Mouse (Mus musculus) lung, postnatal 36 days (tissue): ENCODE measurements around the gene Tmtc1.

Experiments
- DNase-seq: peaks from one replicate; pipeline ENCODE4 v3.0.0; 2022; ENCODE audit warnings: mixed read lengths

The Tmtc1 gene

GRCm38 (mm10) chr6:148237453-148237852 lies 206.7 kb downstream of the Tmtc1 start:
- no peak for DNase-seq

- no peak for DNase-seq
Measured at GRCm38 (mm10) chr6:148234105-148234828, 209.9 kb downstream of the Tmtc1 start.

- DNase-seq: no peak
Measured at GRCm38 (mm10) chr6:148227542-148227941, 216.6 kb downstream of the Tmtc1 start.

GRCm38 (mm10) chr6:148222686-148223085 lies 221.5 kb downstream of the Tmtc1 start:
- no peak for DNase-seq

GRCm38 (mm10) chr6:148218235-148219076 lies 225.7 kb downstream of the Tmtc1 start:
- no peak for DNase-seq

GRCm38 (mm10) chr6:148216752-148217151 lies 227.4 kb downstream of the Tmtc1 start:
- no peak for DNase-seq

- peak; percentile 64 for DNase-seq
Measured at GRCm38 (mm10) chr6:148214765-148215164, 229.4 kb downstream of the Tmtc1 start.

GRCm38 (mm10) chr6:148211897-148212680 lies 232.1 kb downstream of the Tmtc1 start, which contains the start of gene Ergic2:
Ergic2 (minus strand) TSS chr6:148212374.
- DNase-seq: peak; percentile 100

GRCm38 (mm10) chr6:148211391-148211876 lies 232.8 kb downstream of the Tmtc1 start:
- DNase-seq: no peak

- no peak for DNase-seq
Measured at GRCm38 (mm10) chr6:148207522-148207921, 236.7 kb downstream of the Tmtc1 start.

GRCm38 (mm10) chr6:148205134-148205533 lies 239.1 kb downstream of the Tmtc1 start:
- DNase-seq: no peak

- no peak for DNase-seq
Measured at GRCm38 (mm10) chr6:148199729-148200128, 244.5 kb downstream of the Tmtc1 start.

GRCm38 (mm10) chr6:148199177-148199576 lies 245.0 kb downstream of the Tmtc1 start:
- no peak for DNase-seq

- peak; percentile 14 for DNase-seq
Measured at GRCm38 (mm10) chr6:148193972-148194701, 250.1 kb downstream of the Tmtc1 start.

GRCm38 (mm10) chr6:148185694-148186093 lies 258.5 kb downstream of the Tmtc1 start:
- no peak for DNase-seq
